In genomic region chr5:30536051-30536570, GRCm38 (mm10) we compare ENCODE assay signal across 34 mouse cellular contexts. TPM values are rescaled to one million over a fixed set of nuclear protein-coding genes. Genes with fewer than 3 reads are reported as not detected.
DNase-seq lines count a peak whose midpoint lies in the region; ATAC-seq and TF ChIP-seq lines count a peak whose summit lies in the region.
"Had no signal": no experiment of that assay in that cellular context is flagged by ENCODE, and none has a peak within 500 bp of the region (broad histone marks: within the 10 kb centered on the region; RNA-seq: fewer than 3 reads in every experiment).

No protein-coding gene starts in this region.

- H3K36me3 ChIP-seq in heart, embryonic 12.5 days: no peaks in the 10 kb centered on the region
- H3K36me3 ChIP-seq in liver, adult 2 months (ENCODE audit: control insufficient read depth, insufficient read depth, low read length): no peaks in the 10 kb centered on the region
- H3K36me3 ChIP-seq in liver, postnatal 0 days (replicated peaks; ENCODE audit: insufficient read depth, low read length): no peaks in the 10 kb centered on the region
- H3K36me3 ChIP-seq: embryonic facial prominence, embryonic 10.5 days; embryonic facial prominence, embryonic 15.5 days; liver, embryonic 15.5 days; lung, embryonic 15.5 days; midbrain, embryonic 13.5 days had no signal

- H3K9me3 ChIP-seq in heart, embryonic 12.5 days (replicated peaks): no peaks in the 10 kb centered on the region
- no peaks in the 10 kb centered on the region for H3K9me3 ChIP-seq in liver, postnatal 0 days (ENCODE audit: low read length)
- H3K9me3 ChIP-seq: embryonic facial prominence, embryonic 10.5 days; embryonic facial prominence, embryonic 15.5 days; forebrain, embryonic 13.5 days; liver, embryonic 15.5 days; lung, embryonic 15.5 days; megakaryocyte, embryonic 14.5 days; midbrain, embryonic 13.5 days had no signal

- DNase-seq in heart, adult 8-10 months (ENCODE audit: low spot score): peak; percentile 13
- peak; percentile 28 for DNase-seq in liver, adult 2 months (ENCODE audit: extremely low read depth, low read depth, low spot score)
- no peak for DNase-seq in liver, postnatal 0 days
- DNase-seq in adrenal gland, adult 8-10 months: peak; percentile 79
- peak; percentile 50 for DNase-seq in adrenal gland, postnatal 25 days
- no peak for DNase-seq in left cerebral cortex, postnatal 25 days (ENCODE audit: low spot score in 2 of 2)
- DNase-seq: cerebellum, adult 8-10 months; cerebellum, postnatal 25 days; gastrocnemius, postnatal 10 days; kidney, adult 9 months; kidney, postnatal 10 days; layer of hippocampus, adult 9-11 months; liver; lung, postnatal 4 days; right cerebral cortex, postnatal 4 days; thymus, adult 18-20 months; thymus, postnatal 25 days had no signal

- no peak for TF ChIP-seq POLR2A in liver, adult 2 months (IDR thresholded peaks at IDR 0.05; ENCODE audit: extremely low read depth, insufficient read depth, low read length)

- H3K27me3 ChIP-seq in heart, embryonic 12.5 days (replicated peaks): no peaks in the 10 kb centered on the region; the same call in 1 of the 2 replicates
- H3K27me3 ChIP-seq in liver, adult 2 months (ENCODE audit: control insufficient read depth, insufficient read depth, low read length): no peaks in the 10 kb centered on the region
- H3K27me3 ChIP-seq in liver, postnatal 0 days (ENCODE audit: insufficient read depth, low read length): 0 out of 2 replicates have a peak, but pooled peaks cover 2% of the 10 kb centered on the region
- H3K27me3 ChIP-seq: embryonic facial prominence, embryonic 15.5 days; forebrain, embryonic 13.5 days; liver, embryonic 15.5 days; lung, embryonic 15.5 days; midbrain, embryonic 13.5 days had no signal

- peaks cover 14% of the 10 kb centered on the region for H3K4me1 ChIP-seq in heart, embryonic 12.5 days (replicated peaks)
- H3K4me1 ChIP-seq in liver, adult 2 months (ENCODE audit: control insufficient read depth, insufficient read depth, low read length): peaks cover 6% of the 10 kb centered on the region; the same call in 1 of the 2 replicates
- peaks cover 5% of the 10 kb centered on the region; the same call in 1 of the 2 replicates for H3K4me1 ChIP-seq in liver, postnatal 0 days (ENCODE audit: insufficient read depth)
- H3K4me1 ChIP-seq: embryonic facial prominence, embryonic 10.5 days; embryonic facial prominence, embryonic 15.5 days; forebrain, embryonic 13.5 days; liver, embryonic 15.5 days; megakaryocyte, embryonic 14.5 days; midbrain, embryonic 13.5 days had no signal

- H3K9ac ChIP-seq in heart, embryonic 12.5 days: no peak overlapping the region
- no peak overlapping the region for H3K9ac ChIP-seq in liver, adult 2 months (ENCODE audit: low read depth, low read length)
- H3K9ac ChIP-seq in liver, postnatal 0 days (replicated peaks): no peak overlapping the region
- H3K9ac ChIP-seq: embryonic facial prominence, embryonic 15.5 days; forebrain, embryonic 13.5 days; hindbrain, embryonic 14.5 days; liver, embryonic 15.5 days; lung, embryonic 15.5 days; midbrain, embryonic 13.5 days had no signal

- H3K4me2 ChIP-seq in heart, embryonic 12.5 days: no peak overlapping the region
- no peak overlapping the region for H3K4me2 ChIP-seq in liver, postnatal 0 days (ENCODE audit: low read depth, low read length)
- H3K4me2 ChIP-seq: embryonic facial prominence, embryonic 15.5 days; forebrain, embryonic 13.5 days; hindbrain, embryonic 14.5 days; liver, embryonic 15.5 days; lung, embryonic 15.5 days; midbrain, embryonic 13.5 days had no signal

- ATAC-seq in heart, embryonic 12.5 days (ENCODE audit: insufficient number of reproducible peaks, low FRiP score): no peak
- ATAC-seq in liver, postnatal 0 days: no peak
- ATAC-seq: forebrain, embryonic 13.5 days; intestine, postnatal 0 days; midbrain, embryonic 13.5 days had no signal

- no peaks in the 10 kb centered on the region for H3K79me2 ChIP-seq in liver, adult 2 months (ENCODE audit: control insufficient read depth, insufficient read depth, low read length)

- 22% methylated on average over 7 of the region's 7 CpGs for WGBS in heart, embryonic 12.5 days
- WGBS in liver, adult 2 months: 28% methylated on average over 7 of the region's 7 CpGs
- 43% methylated on average over 7 of the region's 7 CpGs for WGBS in liver, postnatal 0 days (ENCODE audit: insufficient replicate concordance)

- TF ChIP-seq EP300 in liver, postnatal 0 days (IDR thresholded peaks at IDR 0.05; ENCODE audit: low read depth): no peak

- no peak for TF ChIP-seq CTCF in liver, adult 2 months (IDR thresholded peaks at IDR 0.05; ENCODE audit: low read depth, low read length)
- no peak for TF ChIP-seq CTCF in liver, postnatal 0 days (IDR thresholded peaks at IDR 0.05; ENCODE audit: low read depth)

- intact Hi-C loops in left cerebral cortex, postnatal 25 days (cut with DNase I): no loop called here

- H3K4me3 ChIP-seq in heart, embryonic 12.5 days: no peak overlapping the region
- H3K4me3 ChIP-seq in liver, adult 2 months (ENCODE audit: insufficient read depth, low read depth, low read length): no peak overlapping the region
- H3K4me3 ChIP-seq in liver, postnatal 0 days (ENCODE audit: low read depth, low read length): no peak overlapping the region
- H3K4me3 ChIP-seq: embryonic facial prominence, embryonic 10.5 days; embryonic facial prominence, embryonic 15.5 days; forebrain, embryonic 13.5 days; liver, embryonic 15.5 days; lung, embryonic 15.5 days; megakaryocyte, embryonic 14.5 days; midbrain, embryonic 13.5 days had no signal

- no peak overlapping the region for H3K27ac ChIP-seq in heart, embryonic 12.5 days (ENCODE audit: poor library complexity, severe bottlenecking)
- H3K27ac ChIP-seq in liver, adult 2 months (replicated peaks; ENCODE audit: insufficient read depth, low read depth, low read length): no peak overlapping the region
- H3K27ac ChIP-seq in liver, postnatal 0 days (ENCODE audit: low read depth): no peak overlapping the region
- H3K27ac ChIP-seq: embryonic facial prominence, embryonic 10.5 days; embryonic facial prominence, embryonic 15.5 days; forebrain, embryonic 13.5 days; hindbrain, embryonic 14.5 days; liver, embryonic 15.5 days; lung, embryonic 15.5 days; midbrain, embryonic 13.5 days; stomach, postnatal 0 days had no signal

RNA-seq across cellular contexts. Expression of gene Cib4, which starts 9.5 kb away (rescaled TPM):
- not detected for total RNA-seq in heart, adult 8-10 months (2022)
- polyA plus RNA-seq in heart, embryonic 12.5 days (2016; fragmentation: Nextera tagmentation; extraction: Ambion mirVana): not detected in 2 replicates
- not detected in 2 replicates for total RNA-seq in liver, adult 2 months (2014; rRNA removed)
- not detected in 2 replicates for polyA plus RNA-seq in liver, adult 2 months (2012; rRNA removed)
- not detected in 2 replicates for polyA plus RNA-seq in liver, postnatal 0 days (2015; fragmentation: Nextera tagmentation; extraction: Ambion mirVana)
- total RNA-seq in adrenal gland, adult 8-10 months (2022): 1 to 10 TPM; 1.9 to 6.7 (median 3.7) TPM
- 2.2 TPM in 2 replicates for total RNA-seq in adrenal gland, postnatal 25 days (2021)
- not detected for total RNA-seq in left cerebral cortex, postnatal 25 days (2021)
- total RNA-seq: gastrocnemius, postnatal 10 days; hematopoietic stem cell, adult 5-6 weeks; left cerebral cortex, postnatal 10 days had no signal
- polyA plus RNA-seq: embryonic facial prominence, embryonic 10.5 days; forebrain, embryonic 13.5 days; heart, embryonic 14.5 days; hindbrain, embryonic 14.5 days; intestine, postnatal 0 days; limb, embryonic 11.5 days; liver, embryonic 15.5 days; midbrain, embryonic 13.5 days; neural tube, embryonic 14.5 days; spleen, adult 2 months had no signal

RNA-seq across cellular contexts. Expression of gene Kcnk3, which starts 51.9 kb away (rescaled TPM):
- 100 to 1,000 TPM; 268 to 282 (median 276) TPM for total RNA-seq in heart, adult 8-10 months (2022)
- polyA plus RNA-seq in heart, embryonic 12.5 days (2016; fragmentation: Nextera tagmentation; extraction: Ambion mirVana): 45.1 and 46.2 TPM in 2 replicates
- total RNA-seq in liver, adult 2 months (2014; rRNA removed): 0.18 and 1.0 TPM in 2 replicates
- 0.61 and 3.2 TPM in 2 replicates for polyA plus RNA-seq in liver, adult 2 months (2012; rRNA removed)
- polyA plus RNA-seq in liver, postnatal 0 days (2015; fragmentation: Nextera tagmentation; extraction: Ambion mirVana): 0.26 and 0.46 TPM in 2 replicates
- 1,000 to 10,000 TPM; 1,385 to 1,638 (median 1,575) TPM for total RNA-seq in adrenal gland, adult 8-10 months (2022)
- 1,220 and 1,477 TPM in 2 replicates for total RNA-seq in adrenal gland, postnatal 25 days (2021)
- total RNA-seq in left cerebral cortex, postnatal 25 days (2021): 10 to 100 TPM; 21.3 to 21.6 TPM

Comparison
In these comparisons a context has a peak if more than half of its experiments do, and no peak if none do; other contexts are left out.
1. DNase-seq: peak in heart, adult 8-10 months (single experiment), liver, adult 2 months (single experiment), adrenal gland, adult 8-10 months (single experiment) and adrenal gland, postnatal 25 days (single experiment); none in liver, postnatal 0 days (single experiment) and left cerebral cortex, postnatal 25 days (0 of 2).
2. RNA of gene Kcnk3, which starts 51.9 kb away (total RNA-seq): 1,385 to 1,638 TPM in adrenal gland, adult 8-10 months, 1,220 to 1,477 TPM in adrenal gland, postnatal 25 days, 268 to 282 TPM in heart, adult 8-10 months and 21.3 to 21.6 TPM in left cerebral cortex, postnatal 25 days; 0.18 to 1.0 TPM in liver, adult 2 months; every median in the first group is over 10 times any median in the second.